Mouse (Mus musculus): Measurements from ENCODE around the gene Olfr1121.
"Not testable (repeated sequence)": the region's sequence is repeated elsewhere in the genome, so short reads cannot be mapped to it uniquely, and the experiment has no call there.

Olfr1121 gene

DNA sequence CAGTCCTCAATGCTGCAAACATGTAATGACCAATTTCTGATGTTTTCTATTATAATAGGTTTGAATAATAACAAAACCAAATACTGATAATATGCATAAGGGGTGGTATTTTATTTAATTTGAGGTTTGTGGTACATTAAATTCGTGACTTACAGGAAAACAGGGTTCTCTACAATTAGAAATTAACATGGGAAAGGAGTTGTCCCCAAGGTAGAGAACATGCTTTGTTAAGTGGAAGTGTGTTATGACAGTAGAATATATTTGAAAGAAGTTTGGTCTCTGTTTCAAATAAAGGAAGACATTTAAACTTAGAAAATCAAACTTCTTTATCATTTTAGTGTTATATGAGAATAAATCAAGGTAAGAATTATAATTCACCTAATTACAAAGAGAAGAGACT, at the start of gene Olfr1121:
TSS of gene Olfr1121 (plus strand) at position 301 of the 400 bp plus-strand sequence.
- DNase-seq (ENCODE audit: low read depth, low spot score) = no peak

DNA sequence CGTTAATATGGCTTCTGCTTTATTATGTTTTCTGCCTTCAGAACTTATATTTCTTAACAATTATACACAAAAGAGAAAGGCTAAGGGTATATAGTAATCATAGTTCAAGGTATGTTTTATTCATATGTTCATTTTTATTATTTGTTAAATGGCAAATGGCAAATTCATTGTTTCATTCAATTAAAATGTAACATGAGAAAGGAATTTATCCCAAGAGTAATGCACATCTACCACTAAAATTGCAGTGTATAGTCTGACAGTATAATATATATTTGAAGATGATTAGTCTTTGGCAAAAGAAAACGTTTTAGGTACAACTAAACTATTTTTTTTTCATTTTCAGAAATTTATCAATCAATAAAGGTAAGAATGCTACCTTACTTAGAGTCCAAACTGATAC, 15.2 kb upstream of the Olfr1121 start, which contains the start of gene Olfr1120:
TSS of gene Olfr1120 (plus strand) at position 301 of the 400 bp plus-strand sequence.
- no peak for DNase-seq (ENCODE audit: low read depth, low spot score)

DNA sequence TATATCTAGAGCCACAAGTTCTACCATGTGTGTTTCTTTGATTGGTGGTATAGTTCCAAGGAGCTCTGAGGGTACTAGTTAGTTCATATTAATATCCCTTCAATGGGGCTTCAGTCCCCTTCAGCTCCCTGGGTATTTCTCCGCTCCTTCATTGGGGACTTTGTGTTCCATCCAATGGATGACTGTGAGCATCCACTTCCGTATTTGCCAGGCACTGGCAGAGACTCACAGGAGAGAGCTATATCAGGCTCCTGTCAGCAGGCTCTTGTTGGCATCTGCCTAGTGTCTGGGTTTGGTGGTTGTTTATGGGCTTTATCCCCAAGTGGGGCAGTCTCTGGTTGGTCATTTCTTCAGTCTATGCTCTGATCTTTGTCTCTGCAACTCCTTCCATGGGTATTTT, 9.6 kb upstream of the Olfr1121 start:
- not testable (repeated sequence) for DNase-seq (ENCODE audit: low read depth, low spot score)

DNA sequence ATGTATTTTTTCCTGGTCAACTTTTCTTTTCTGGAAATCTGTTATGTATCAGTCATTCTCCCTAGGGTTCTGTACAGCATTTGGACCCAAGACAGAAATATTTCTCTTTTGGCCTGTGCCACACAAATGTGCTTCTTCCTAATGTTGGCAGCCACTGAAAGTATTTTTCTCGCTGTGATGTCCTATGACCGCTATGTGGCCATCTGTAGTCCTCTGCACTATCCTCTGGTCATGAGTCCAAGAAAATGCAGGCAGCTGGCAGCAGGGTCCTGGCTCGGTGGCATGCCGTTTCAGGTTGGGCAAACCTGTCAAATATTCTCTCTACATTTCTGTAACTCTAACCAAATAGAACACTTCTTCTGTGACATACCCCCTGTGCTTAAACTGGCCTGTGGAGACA, 2.0 kb downstream of the Olfr1121 start:
- no peak for DNase-seq (ENCODE audit: low read depth, low spot score)

DNA sequence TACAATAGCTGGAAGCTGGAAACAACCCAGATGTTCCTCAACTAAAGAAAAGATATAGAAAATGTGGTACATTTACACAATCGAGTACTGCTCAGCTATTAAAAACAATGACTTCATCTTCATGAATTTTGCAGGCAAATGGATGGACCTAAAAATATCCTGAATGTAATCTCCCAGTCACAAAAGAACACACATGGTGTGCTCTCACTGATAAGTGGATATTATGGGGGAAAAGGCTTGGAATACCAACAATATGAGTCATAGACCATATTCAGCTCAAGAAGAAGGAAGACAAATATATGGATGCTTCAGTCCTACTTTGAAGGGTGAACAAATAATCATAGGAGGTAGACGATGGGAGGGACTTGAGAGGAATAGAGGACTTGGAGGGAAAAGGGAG, 14.2 kb downstream of the Olfr1121 start:
- no peak for DNase-seq (ENCODE audit: low read depth, low spot score)

DNA sequence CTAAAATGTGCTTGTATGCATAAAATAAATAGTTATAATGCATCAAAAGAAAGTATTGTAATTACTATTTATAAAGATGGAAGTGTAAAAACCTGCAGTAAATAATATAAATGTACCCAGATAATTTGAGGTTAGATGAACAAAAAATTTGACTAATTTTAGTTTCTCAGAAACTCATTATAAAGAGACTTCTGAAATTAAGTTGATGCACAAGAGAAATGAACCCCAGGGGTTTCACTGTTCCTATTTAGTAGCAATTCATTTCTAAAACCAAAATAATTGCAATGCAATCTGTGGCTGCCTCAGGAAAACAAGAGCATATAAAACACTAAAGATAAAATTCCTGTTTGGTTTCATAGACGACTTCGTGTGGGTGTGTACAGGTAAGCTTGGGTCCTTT, 15.9 kb downstream of the Olfr1121 start, which contains the start of gene Olfr1122:
TSS of gene Olfr1122 (plus strand) at position 301 of the 400 bp plus-strand sequence.
- no peak for DNase-seq (ENCODE audit: low read depth, low spot score)

DNA sequence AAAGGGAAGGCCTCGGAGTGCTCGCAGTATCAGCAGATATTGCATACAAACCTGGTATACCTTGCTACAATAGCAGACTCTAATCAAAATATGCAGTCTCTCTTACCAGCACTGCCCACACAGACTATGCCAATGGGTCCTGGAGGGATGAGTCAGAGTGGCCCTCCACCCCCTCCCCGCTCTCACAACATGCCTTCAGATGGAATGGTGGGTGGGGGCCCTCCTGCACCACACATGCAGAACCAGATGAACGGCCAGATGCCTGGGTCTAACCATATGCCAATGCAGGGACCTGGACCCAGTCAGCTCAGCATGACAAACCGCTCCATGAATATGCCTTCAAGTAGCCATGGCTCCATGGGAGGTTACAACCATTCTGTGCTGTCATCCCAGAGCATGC, 23.9 kb downstream of the Olfr1121 start:
- DNase-seq (ENCODE audit: low read depth, low spot score) = not testable (repeated sequence)

DNA sequence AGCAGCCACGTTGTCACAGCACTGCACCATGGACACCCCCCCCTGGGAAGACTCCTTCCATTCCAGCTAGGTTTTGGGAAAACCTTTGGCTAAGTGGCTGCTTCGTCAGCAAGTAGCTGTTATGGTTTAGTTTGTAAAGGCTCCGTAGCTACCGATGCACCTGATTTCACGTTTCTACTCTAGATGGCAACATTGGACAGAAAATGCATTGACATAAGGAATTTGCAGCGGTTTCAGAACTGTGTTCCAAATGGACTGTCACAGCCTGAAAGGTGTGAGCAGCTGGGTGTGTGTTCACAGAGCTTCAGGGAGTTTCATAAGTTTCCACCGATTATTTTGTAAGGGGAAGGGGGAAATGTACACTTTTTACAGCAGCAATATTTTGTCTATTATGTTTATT, 25.0 kb downstream of the Olfr1121 start:
- DNase-seq (ENCODE audit: low read depth, low spot score) = not testable (repeated sequence)

DNA sequence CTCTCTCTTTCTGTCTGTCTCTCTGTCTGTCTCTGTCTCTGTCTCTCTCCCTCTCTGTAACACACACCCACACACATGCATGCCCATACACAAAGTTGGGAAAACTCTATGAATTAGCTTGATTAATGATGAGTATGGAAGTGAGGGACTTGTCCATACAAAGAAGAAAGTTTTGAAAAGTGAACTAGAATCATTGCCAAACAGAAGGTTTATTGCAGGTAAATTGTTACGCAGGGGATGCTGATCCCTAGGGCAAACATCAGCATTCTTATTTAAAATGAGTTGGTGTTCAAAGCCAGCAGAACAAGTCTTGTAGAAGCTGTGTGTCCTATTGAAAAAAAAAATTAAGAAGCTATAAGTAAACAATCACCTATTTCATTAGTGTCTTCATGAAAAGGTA, 46.6 kb downstream of the Olfr1121 start, which contains the start of gene Olfr1123:
TSS of gene Olfr1123 (plus strand) at position 301 of the 400 bp plus-strand sequence.
- no peak for DNase-seq (ENCODE audit: low read depth, low spot score)

All from embryo, embryonic 11.5 days (tissue).